Mouse (Mus musculus) erythroblast, embryonic 14.5 days (primary cell): ENCODE measurements around the gene Fars2.

Experiments
- GATA1 ChIP-seq: IDR thresholded peaks from 2 replicates; pipeline ENCODE4 v1.6.1; 2012; ENCODE audit warnings: low read length, inconsistent platforms, mixed read lengths
- TAL1 ChIP-seq: IDR thresholded peaks from 3 replicates; pipeline ENCODE4 v1.6.1; 2012; ENCODE audit warnings: low read length, inconsistent platforms, mixed read lengths

- no peak for TF ChIP-seq TAL1
- no peak for TF ChIP-seq GATA1
Measured at GRCm38 (mm10) chr13:36391936-36392335, 274.7 kb downstream of the Fars2 start.
